Mouse (Mus musculus) fat pad, adult 2 months (tissue): ENCODE data around the gene Enpp3.

ENCODE experiments used
- DNase-seq: peaks from one replicate; pipeline ENCODE4 v3.0.0-alpha.2; 2011; ENCODE audit warnings: low read depth, low spot score; ENCODE audit errors: extremely low read depth

Gene Enpp3

GRCm38 (mm10) chr10:24765151-24765755, 77.4 kb downstream of the Enpp3 start:
- no peak for DNase-seq

- no peak for DNase-seq
These were observed 78.0 kb downstream of the Enpp3 start for GRCm38 (mm10) chr10:24764640-24765039.

- no peak for DNase-seq
These were observed 79.4 kb downstream of the Enpp3 start for GRCm38 (mm10) chr10:24763257-24763656.

GRCm38 (mm10) chr10:24758326-24758915, 84.2 kb downstream of the Enpp3 start:
- DNase-seq, result no peak

GRCm38 (mm10) chr10:24754874-24755540, 87.6 kb downstream of the Enpp3 start:
- no peak for DNase-seq

- no peak for DNase-seq
These were observed 88.3 kb downstream of the Enpp3 start for GRCm38 (mm10) chr10:24754251-24754835.

- DNase-seq, result no peak
These were observed 88.9 kb downstream of the Enpp3 start for GRCm38 (mm10) chr10:24753536-24754250.

- no peak for DNase-seq
These were observed 99.6 kb downstream of the Enpp3 start for GRCm38 (mm10) chr10:24742950-24743487.

GRCm38 (mm10) chr10:24741229-24742198, 101.1 kb downstream of the Enpp3 start:
- DNase-seq, result no peak

- no peak for DNase-seq
These were observed 103.5 kb downstream of the Enpp3 start for GRCm38 (mm10) chr10:24739171-24739570.

- no peak for DNase-seq
These were observed 104.2 kb downstream of the Enpp3 start for GRCm38 (mm10) chr10:24738456-24738855.

GRCm38 (mm10) chr10:24735027-24735777, 107.4 kb downstream of the Enpp3 start:
- no peak for DNase-seq

- DNase-seq, result no peak
These were observed 115.1 kb downstream of the Enpp3 start for GRCm38 (mm10) chr10:24727478-24727877.

- DNase-seq, result no peak
These were observed 117.4 kb downstream of the Enpp3 start for GRCm38 (mm10) chr10:24725197-24725596.
